Mouse (Mus musculus) spleen, postnatal 14 days (tissue): Measurements from ENCODE around the gene Dpf3.
A peak's percentile ranks its signal among the peaks of the same experiment; 100 is the strongest.

Experiments used
- DNase-seq, 2 experiments: peaks; one replicate each; pipeline ENCODE4 v3.0.0; 2021 to 2022; ENCODE audit warnings: low spot score in 2 of 2

Gene Dpf3

GRCm38 (mm10) chr12:83496336-83496735 lies 8.8 kb upstream of the Dpf3 start:
- no peak for DNase-seq

DNA sequence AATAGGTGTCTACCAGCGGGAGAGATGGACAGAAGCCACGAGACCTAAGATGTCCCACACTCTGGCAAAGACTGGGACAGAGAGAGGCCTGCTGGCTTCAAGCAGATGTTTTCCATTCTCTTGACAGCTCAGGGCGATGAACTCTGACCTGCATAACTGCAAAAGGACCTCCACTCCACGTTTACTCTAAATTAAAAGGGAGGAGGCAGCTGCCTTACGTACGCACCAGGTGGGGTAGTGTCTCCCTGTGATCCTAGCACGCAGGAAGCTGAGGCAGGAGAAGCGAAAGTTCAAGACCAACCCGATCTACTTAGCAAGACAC lies 8.4 kb upstream of the Dpf3 start:
- no peak for DNase-seq

DNA sequence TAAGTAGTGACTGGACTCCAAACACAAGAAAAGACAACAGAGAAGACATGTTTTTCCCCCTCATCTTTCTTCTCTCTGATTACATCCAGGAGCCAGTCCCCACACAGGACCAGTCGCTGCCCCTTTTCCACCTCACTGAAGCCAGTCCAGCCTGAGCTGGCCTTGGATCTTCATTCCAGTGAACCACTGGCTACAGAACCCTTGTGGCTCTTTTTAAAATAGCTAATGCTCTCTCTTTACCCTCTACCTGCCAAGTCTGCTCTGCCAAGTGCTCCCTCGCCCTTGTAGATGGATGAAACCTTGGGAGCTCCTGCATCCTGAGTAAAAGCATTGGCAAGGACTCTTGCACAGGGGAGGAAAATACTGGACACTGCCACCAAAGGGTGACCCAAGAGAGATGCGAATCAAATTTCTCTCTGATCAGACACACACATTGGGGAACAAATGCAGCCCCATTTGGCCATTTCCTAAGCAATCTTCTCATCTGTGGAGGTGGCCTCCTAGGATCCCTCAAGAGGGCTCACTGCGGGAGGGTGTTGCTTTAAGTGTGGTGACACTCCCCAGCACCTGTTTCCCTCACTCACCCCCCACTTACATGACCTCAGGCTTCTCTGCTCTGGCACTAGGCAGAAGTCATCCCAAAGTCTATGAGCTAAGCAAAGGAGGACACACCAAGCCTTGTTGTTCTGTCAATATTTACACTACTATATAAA lies 7.9 kb upstream of the Dpf3 start:
- DNase-seq: no peak

DNA sequence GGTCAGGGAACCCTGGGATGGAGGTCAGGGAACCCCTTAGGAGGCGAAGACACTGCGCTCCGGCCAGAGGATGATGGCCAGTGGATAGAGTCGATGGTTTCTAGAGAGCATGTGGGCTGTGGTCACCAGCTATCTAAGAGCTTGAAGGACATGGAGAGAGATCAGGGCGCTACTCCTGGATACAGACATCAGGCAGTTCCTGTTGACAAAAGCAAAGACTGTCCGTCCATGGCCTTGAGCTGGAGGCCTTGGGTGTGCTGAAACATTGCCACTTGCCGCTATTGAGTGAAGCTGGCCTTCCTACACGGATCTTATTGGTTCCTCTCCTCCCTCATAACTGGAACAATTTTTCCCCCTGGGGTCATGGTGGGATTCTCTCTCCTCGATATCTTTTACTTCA lies 6.7 kb upstream of the Dpf3 start:
- DNase-seq: no peak

DNA sequence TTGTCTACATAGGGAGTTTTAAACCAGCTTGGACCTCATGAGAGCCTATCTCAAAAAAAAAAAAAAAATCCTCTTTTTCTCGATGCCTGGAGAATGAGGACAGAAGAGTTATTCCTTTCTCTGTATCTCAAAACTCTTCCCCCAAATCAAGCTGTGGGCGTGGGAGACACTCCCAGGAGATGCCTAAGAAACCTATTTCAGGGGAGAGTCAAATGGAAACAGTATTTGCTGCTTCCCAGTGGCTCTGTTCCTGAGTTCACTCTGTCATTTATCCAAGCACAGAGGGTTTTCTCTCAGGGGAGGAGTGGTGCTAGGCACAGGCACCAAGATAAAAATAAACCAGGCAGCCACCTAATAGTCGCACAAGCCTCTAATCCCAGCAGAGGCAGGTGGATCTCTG lies 5.3 kb upstream of the Dpf3 start:
- no peak for DNase-seq

DNA sequence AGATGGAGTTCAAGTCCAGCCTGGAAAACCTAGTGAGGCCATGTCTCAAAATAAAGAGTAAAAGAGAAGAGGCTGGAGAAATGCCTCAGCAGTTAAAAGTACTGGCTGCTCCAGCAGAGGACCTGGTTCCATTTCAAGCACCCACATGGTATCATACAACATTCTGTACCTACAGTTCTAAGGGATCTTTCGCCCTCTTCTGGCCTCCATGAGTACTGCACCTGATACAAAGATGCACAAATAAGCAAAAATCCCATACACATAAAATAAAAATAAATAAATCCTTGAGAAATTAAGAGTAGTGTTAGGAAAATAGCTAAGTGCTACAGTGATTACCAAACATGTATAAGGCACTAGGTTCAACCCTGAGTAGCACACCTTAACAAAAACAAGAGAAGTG lies 4.1 kb upstream of the Dpf3 start:
- DNase-seq: peak in 1 of 2 experiments; percentile 13

DNA sequence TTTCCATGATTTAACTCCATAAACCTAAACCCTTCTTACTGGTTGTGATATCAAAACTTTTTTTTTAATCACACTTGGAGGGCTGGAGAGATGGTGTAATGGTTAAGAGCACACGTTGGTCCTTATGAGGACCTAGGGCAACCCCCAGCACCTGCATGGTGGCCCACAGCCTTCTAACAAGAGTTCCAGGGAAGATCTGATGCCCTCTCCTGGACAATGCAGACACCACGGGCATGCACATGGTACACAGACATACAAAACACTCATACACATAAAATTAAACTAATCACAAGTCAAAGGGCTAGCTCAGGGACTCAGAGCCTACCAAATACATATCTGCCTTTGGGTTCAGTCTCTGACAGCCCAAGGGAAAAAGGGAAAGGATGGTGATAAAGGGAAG lies 2.2 kb upstream of the Dpf3 start:
- no peak for DNase-seq

GRCm38 (mm10) chr12:83488211-83488941 lies 860 bp upstream of the Dpf3 start:
- no peak for DNase-seq

- DNase-seq: peak; percentile 40 to 41
These were observed 650 bp downstream of the Dpf3 start for GRCm38 (mm10) chr12:83486671-83487461.

GRCm38 (mm10) chr12:83485911-83486670 lies 1.4 kb downstream of the Dpf3 start:
- peak; percentile 17 to 22 for DNase-seq

GRCm38 (mm10) chr12:83484855-83485745 lies 2.4 kb downstream of the Dpf3 start:
- no peak for DNase-seq

- no peak for DNase-seq
These were observed 3.9 kb downstream of the Dpf3 start for GRCm38 (mm10) chr12:83483653-83484052.

DNA sequence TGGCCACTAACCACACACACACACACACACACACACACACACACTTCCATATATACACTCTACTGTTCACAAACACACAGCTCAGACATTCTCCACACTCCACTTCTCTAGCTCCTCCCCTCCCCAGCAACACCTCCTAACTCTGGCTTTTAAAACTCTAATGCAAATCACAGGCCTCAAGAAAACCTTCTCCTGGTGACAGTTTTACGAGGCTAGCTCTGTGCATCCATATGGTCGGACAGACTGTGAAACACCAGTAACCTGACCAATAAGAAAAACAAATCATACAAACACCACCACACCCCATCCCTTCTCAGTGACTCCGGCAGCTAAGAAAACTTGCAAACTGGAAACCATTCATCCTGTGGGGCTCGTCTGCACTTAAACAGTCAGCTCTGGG lies 6.1 kb downstream of the Dpf3 start:
- no peak for DNase-seq

DNA sequence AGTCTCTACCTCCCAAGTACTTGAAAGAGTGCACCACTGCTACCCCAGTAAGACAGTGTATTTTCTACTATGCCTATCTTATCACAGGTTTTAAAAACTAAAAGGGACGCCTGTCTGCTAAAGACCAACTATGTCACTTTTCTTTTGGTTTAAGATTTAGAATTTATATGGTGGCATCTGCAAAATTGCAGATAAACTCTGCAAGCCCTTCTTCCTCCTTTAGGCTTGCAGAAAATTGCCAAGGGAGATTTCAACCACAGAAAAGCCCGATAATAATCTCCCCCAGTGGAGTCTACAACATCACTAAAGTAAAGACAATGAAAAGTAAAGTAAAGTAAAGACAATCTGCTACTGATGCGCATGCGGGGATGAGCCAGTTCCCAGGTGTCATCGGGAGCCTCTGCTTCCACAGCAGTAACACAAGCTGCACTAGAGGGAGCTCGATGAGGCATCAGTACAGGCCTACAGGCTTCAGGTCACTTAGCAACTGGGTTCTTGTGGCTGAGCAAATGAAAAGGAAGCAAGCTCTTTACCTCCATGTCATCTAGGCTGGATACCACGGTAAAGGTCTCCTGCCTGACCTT lies 7.6 kb downstream of the Dpf3 start:
- DNase-seq: no peak

DNA sequence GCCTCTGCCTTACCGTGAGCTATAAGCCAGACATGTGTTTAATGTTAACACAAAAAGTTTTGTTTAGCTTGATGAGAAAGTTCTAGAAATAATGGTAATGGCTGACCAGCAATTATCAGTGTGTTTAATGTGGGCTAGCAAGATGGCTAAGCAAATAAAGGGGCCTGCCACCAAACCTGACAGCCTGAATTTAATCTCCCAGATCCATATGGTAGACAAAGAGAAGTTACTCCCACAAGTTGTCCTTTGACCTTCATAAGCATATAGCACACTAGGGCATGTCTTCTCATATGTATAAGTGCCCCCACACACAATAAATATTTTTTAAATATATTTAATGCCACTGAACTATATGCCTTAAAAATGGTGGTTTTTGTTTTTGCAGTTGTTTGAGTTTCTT lies 8.4 kb downstream of the Dpf3 start:
- DNase-seq: no peak

DNA sequence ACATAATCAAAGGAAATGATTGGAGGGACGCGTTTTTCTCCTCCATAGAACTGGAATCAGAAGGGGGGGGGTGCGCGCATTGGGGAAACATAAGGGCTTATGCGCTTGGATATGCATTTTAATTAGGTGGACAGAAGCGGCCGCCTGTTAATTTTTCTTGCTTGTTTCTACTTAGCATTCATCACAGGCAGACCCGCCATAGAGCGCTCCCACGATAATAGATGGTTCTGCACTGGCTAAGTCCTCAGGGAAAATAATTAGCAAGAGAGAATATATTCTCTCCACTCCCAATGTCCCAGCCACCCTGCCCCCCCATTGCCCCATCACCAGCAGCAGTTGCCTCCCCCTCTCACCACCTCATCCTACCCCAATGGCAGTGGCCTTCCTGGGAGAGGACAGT lies 11.2 kb downstream of the Dpf3 start:
- no peak for DNase-seq

DNA sequence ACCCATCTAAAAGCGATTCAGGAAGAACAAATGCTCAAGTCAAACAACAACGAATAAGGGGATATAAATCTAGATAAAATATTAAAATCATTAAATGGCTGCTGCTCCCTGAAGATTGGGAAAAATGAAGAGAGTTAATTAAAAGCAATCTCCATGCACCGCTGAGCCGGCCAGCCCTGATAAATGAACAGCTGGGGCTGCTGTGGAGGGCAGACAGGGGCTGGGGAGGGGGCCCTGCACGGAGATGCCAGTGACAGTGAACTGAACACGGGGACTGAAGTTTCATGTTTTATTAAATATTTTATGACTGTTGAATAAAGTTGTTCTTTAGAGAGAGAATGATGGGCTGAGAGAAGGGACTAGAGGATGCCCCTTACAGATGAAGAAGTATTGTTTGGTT lies 12.1 kb downstream of the Dpf3 start:
- DNase-seq: no peak

GRCm38 (mm10) chr12:83473987-83474600 lies 13.4 kb downstream of the Dpf3 start:
- no peak for DNase-seq

- DNase-seq: no peak
These were observed 15.8 kb downstream of the Dpf3 start for GRCm38 (mm10) chr12:83471760-83472159.

- no peak for DNase-seq
These were observed 17.4 kb downstream of the Dpf3 start for GRCm38 (mm10) chr12:83470085-83470484.
